Mouse (Mus musculus): ENCODE data around the gene Fktn. TPM values are rescaled to one million over a fixed set of nuclear protein-coding genes. Genes with fewer than 3 reads are reported as not detected.

Gene Fktn
- polyA plus RNA-seq, 1 experiment, result 11.2 TPM

DNA sequence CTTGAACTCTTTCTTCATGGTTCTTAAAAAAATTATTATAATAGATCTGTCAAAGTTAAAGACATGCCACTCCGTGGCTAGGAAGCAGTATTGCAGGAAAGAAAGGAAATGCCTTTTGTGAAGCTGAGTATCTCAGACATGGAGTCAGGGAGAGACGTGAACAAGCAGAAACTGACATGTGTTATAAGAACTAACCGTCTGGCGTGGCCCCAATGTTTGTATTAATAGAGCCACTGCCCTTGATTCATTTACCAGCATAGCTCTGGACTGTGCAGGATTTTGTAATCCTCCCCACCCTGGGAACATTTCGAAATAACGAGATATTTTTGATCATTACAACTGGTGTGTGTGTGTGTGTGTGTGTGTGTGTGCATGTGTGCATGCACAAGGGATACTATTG, 109.9 kb downstream of the Fktn start:
- no peak overlapping the region for H3K4me3 ChIP-seq (ENCODE audit: insufficient read depth, low read length)
- TF ChIP-seq CTCF (IDR thresholded peaks at IDR 0.05; ENCODE audit: borderline replicate concordance, insufficient read depth, low read length), result no peak
- TF ChIP-seq POLR2A (IDR thresholded peaks at IDR 0.05; ENCODE audit: low read depth, low read length), result no peak
- H3K27ac ChIP-seq (ENCODE audit: insufficient read depth, low read length), result no peak overlapping the region
- H3K4me1 ChIP-seq (ENCODE audit: control insufficient read depth, insufficient read depth, low read length), result no peaks in the 10 kb centered on the region

DNA sequence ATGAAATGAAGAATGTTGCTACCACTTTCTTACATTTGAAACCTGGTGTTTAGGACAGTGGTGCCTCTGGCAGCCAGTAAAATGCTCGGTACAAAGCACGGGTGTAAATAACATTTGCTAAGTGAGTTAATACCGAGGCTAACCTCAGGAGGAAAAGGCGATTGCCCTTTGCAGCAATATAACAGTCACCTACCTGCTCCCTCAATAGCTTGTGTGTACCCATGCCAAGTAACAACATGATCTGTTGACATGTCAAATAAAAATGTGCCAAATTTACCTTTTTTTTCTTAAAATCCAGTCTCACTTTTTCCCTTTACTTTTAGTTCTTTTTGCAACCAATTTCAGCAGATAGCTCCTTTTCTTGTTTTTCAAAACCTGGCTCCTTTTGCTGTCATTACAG, 111.0 kb downstream of the Fktn start:
- H3K4me3 ChIP-seq (ENCODE audit: insufficient read depth, low read length), result no peak overlapping the region
- no peaks in the 10 kb centered on the region; the same call in 1 of the 2 replicates for H3K4me1 ChIP-seq (ENCODE audit: control insufficient read depth, insufficient read depth, low read length)
- H3K27ac ChIP-seq (ENCODE audit: insufficient read depth, low read length), result no peak overlapping the region
- TF ChIP-seq CTCF (IDR thresholded peaks at IDR 0.05; ENCODE audit: borderline replicate concordance, insufficient read depth, low read length) (no peak), POLR2A (IDR thresholded peaks at IDR 0.05; ENCODE audit: low read depth, low read length) (no peak)

DNA sequence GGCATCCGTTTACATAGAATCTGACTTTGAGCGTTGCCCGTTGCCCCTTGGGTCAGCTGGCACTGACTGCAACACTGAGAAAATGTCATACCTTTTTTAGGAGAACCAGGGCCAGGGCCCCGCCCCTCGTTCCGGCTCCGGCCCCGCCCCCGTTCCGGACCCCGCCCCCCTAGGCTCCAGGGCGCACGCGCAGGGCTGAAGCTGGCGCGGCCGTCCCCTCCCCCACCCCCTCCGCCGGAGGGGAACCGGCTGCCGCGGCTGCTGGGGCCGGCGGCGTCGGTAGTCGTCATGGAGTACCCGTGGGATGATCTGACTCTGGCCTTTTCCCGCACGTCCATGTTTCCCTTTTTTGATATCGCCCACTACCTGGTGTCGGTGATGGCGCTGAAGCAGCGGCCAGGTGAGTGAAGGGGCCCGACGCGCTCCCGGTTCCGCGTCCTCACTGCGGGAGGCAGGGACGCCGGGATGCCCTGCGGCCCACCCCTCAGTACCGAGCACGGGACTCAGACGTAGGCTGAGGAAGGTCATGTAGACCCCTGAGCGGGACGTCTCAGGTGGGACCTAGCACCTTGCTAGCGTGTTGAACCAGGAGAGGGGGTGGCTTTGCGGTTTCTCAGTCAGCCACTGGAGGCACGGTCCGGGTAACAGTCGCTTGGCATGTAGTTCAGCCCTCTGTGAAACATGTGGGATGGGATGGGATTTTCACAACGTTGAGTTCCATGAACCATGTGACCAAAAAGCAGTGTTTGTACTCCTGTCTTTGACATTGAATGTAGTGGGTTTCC, 112.2 kb downstream of the Fktn start, which contains the start of gene Tmem38b:
TSS of gene Tmem38b (plus strand) at position 225 of the 785 bp plus-strand sequence.
- H3K27ac ChIP-seq (ENCODE audit: insufficient read depth, low read length), result no peak within 1 kb of the TSS
- peak; percentile 57 for TF ChIP-seq POLR2A (IDR thresholded peaks at IDR 0.05; ENCODE audit: low read depth, low read length)
- no peak for TF ChIP-seq CTCF (IDR thresholded peaks at IDR 0.05; ENCODE audit: borderline replicate concordance, insufficient read depth, low read length)
- peak within 1 kb of the TSS; percentile 72 for H3K4me3 ChIP-seq (ENCODE audit: insufficient read depth, low read length)
- no peaks in the 10 kb centered on the region; the same call in 1 of the 2 replicates for H3K4me1 ChIP-seq (ENCODE audit: control insufficient read depth, insufficient read depth, low read length)

DNA sequence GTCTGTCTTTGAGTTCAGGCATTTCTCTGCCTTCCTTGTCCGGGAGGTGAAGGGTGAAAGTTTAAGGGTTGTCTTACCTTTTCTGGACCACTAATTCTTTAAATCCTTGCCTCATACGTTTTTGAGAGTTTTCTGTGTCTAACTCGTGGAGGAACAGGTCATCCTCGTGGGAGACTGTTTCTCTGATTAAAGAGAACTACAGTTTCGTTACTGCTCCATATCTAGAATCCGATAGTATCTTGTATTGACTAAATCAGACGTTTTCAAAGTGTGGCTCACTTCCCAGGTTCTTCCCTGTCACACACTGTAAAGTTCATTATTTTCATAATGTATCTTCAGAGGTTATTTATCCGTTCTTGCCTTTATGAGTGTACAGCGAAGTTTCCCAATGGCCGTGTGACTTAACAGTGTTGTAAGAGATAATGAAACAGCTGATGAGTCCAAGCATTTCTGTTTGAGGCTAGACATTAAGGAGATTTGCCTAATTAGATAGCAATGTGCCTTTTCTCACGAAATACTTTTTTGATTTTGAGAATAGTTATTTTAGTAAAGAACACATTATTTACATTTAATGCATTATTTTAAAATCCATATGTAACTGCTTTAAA, 112.9 kb downstream of the Fktn start:
- Histone ChIP-seq H3K4me3 (ENCODE audit: insufficient read depth, low read length) (peak overlapping the region; percentile 72), H3K4me1 (ENCODE audit: control insufficient read depth, insufficient read depth, low read length) (no peaks in the 10 kb centered on the region; the same call in 1 of the 2 replicates), H3K27ac (ENCODE audit: insufficient read depth, low read length) (no peak overlapping the region)
- TF ChIP-seq CTCF (IDR thresholded peaks at IDR 0.05; ENCODE audit: borderline replicate concordance, insufficient read depth, low read length), result no peak
- no peak for TF ChIP-seq POLR2A (IDR thresholded peaks at IDR 0.05; ENCODE audit: low read depth, low read length)

Other genes with a start within 250 kb of the Fktn start
- 3.4 and 5.5 TPM in 2 replicates for gene Fsd1l, start 82.5 kb upstream of the Fktn start, polyA plus RNA-seq (2011; ENCODE audit: insufficient read length, low read depth, missing spikeins)
- not detected in 2 replicates for gene Tal2, start 65.7 kb downstream of the Fktn start, polyA plus RNA-seq (2011; ENCODE audit: insufficient read length, low read depth, missing spikeins)
- gene Tmem38b, start 112.0 kb downstream of the Fktn start, polyA plus RNA-seq (2011; ENCODE audit: insufficient read length, low read depth, missing spikeins), result 11.8 and 15.6 TPM in 2 replicates

Data from embryonic fibroblast, embryonic 13.5 days (primary cell).